29 mouse cellular contexts compared by ENCODE assay signal in genomic region chr2:133749846-133750637, GRCm38 (mm10).
DNase-seq lines count a peak whose midpoint lies in the region; ATAC-seq and TF ChIP-seq lines count a peak whose summit lies in the region.
"Had no signal": no experiment of that assay in that cellular context is flagged by ENCODE, and none has a peak within 500 bp of the region (broad histone marks: within the 10 kb centered on the region; RNA-seq: fewer than 3 reads in every experiment).

No protein-coding gene starts in this region.

- H3K4me3 ChIP-seq in layer of hippocampus, adult 2 months = no peak overlapping the region
- H3K4me3 ChIP-seq in intestine, embryonic 16.5 days (ENCODE audit: low read length) = no peak overlapping the region
- H3K4me3 ChIP-seq: embryonic facial prominence, embryonic 15.5 days; forebrain, embryonic 15.5 days; left cerebral cortex, adult 2 months; limb, embryonic 13.5 days; lung, embryonic 15.5 days; neural tube, embryonic 12.5 days had no signal

- no peak overlapping the region for H3K4me2 ChIP-seq in intestine, embryonic 16.5 days (ENCODE audit: low read depth, low read length)
- H3K4me2 ChIP-seq: embryonic facial prominence, embryonic 15.5 days; forebrain, embryonic 15.5 days; limb, embryonic 13.5 days; liver, embryonic 11.5 days; lung, embryonic 15.5 days; midbrain, embryonic 11.5 days; neural tube, embryonic 12.5 days had no signal

- DNase-seq in cerebellum, adult 9-10 months = peak; percentile 3
- no peak for DNase-seq in cerebellum, postnatal 14 days
- DNase-seq in layer of hippocampus, adult 2 months (ENCODE audit: low spot score in 2 of 2) = no peak
- DNase-seq in layer of hippocampus, postnatal 10 days (ENCODE audit: low spot score in 2 of 2) = no peak
- DNase-seq in telencephalon, adult 2 months (ENCODE audit: low read depth, low spot score) = peak; percentile 40
- no peak for DNase-seq in right cerebral cortex, adult 2 months (ENCODE audit: low spot score in 2 of 2)
- no peak for DNase-seq in heart, adult 18-20 months
- DNase-seq: adrenal gland, postnatal 14 days; cerebellum, adult 18-20 months; cerebellum, postnatal 25 days; kidney, adult 11 months; kidney, postnatal 4 days; layer of hippocampus, adult 9-11 months; lung, postnatal 36 days; right cerebral cortex, adult 18-20 months; thymus, postnatal 14 days had no signal

- H3K36me3 ChIP-seq in intestine, embryonic 16.5 days (ENCODE audit: control insufficient read depth, insufficient read depth, low read length) = no peaks in the 10 kb centered on the region
- H3K36me3 ChIP-seq: embryonic facial prominence, embryonic 15.5 days; forebrain, embryonic 15.5 days; G1E; limb, embryonic 13.5 days; lung, embryonic 15.5 days; neural tube, embryonic 12.5 days had no signal

- peak overlapping the region; percentile 15; the same call in 1 of the 2 replicates for H3K27ac ChIP-seq in layer of hippocampus, adult 2 months
- no peak overlapping the region for H3K27ac ChIP-seq in intestine, embryonic 16.5 days (ENCODE audit: low read length)
- H3K27ac ChIP-seq: embryonic facial prominence, embryonic 15.5 days; forebrain, embryonic 15.5 days; left cerebral cortex, adult 2 months; limb, embryonic 13.5 days; lung, embryonic 15.5 days; neural tube, embryonic 12.5 days had no signal

- WGBS in intestine, embryonic 16.5 days = 35% methylated on average over 4 of the region's 4 CpGs

- peak; percentile 80 for ATAC-seq in intestine, embryonic 16.5 days
- ATAC-seq: forebrain, embryonic 15.5 days; hindbrain, embryonic 16.5 days; midbrain, embryonic 16.5 days; Patski had no signal

- H3K9me3 ChIP-seq in intestine, embryonic 16.5 days (ENCODE audit: control insufficient read depth, low read length) = no peaks in the 10 kb centered on the region
- H3K9me3 ChIP-seq: embryonic facial prominence, embryonic 15.5 days; forebrain, embryonic 15.5 days; limb, embryonic 13.5 days; lung, embryonic 15.5 days; neural tube, embryonic 12.5 days had no signal

- no peak overlapping the region for H3K9ac ChIP-seq in intestine, embryonic 16.5 days (ENCODE audit: low read depth, low read length)
- H3K9ac ChIP-seq: embryonic facial prominence, embryonic 15.5 days; forebrain, embryonic 15.5 days; limb, embryonic 13.5 days; lung, embryonic 15.5 days; neural tube, embryonic 12.5 days had no signal

- no peak for TF ChIP-seq CTCF in layer of hippocampus, adult 2 months (conservative IDR thresholded peaks at IDR 0.05)

- H3K27me3 ChIP-seq in intestine, embryonic 16.5 days (replicated peaks; ENCODE audit: control insufficient read depth, insufficient read depth, low read length) = no peaks in the 10 kb centered on the region
- H3K27me3 ChIP-seq: embryonic facial prominence, embryonic 15.5 days; forebrain, embryonic 15.5 days; lung, embryonic 15.5 days; neural tube, embryonic 12.5 days had no signal

- H3K4me1 ChIP-seq in intestine, embryonic 16.5 days (ENCODE audit: control insufficient read depth, insufficient read depth, low read length) = 0 out of 2 replicates have a peak, but pooled peaks cover 3% of the 10 kb centered on the region
- H3K4me1 ChIP-seq: embryonic facial prominence, embryonic 15.5 days; forebrain, embryonic 15.5 days; limb, embryonic 13.5 days; lung, embryonic 15.5 days; neural tube, embryonic 12.5 days had no signal

Comparison
In these comparisons a context has a peak if more than half of its experiments do, and no peak if none do; other contexts are left out.
1. DNase-seq: peak in cerebellum, adult 9-10 months (single experiment) and telencephalon, adult 2 months (single experiment); none in cerebellum, postnatal 14 days (0 of 2), layer of hippocampus, adult 2 months (0 of 2), layer of hippocampus, postnatal 10 days (0 of 2), right cerebral cortex, adult 2 months (0 of 2) and heart, adult 18-20 months (0 of 2).